ENCODE assay signal across 8 mouse cellular contexts in genomic region chr1:119420984-119421575, GRCm38 (mm10). TPM values are rescaled to one million over a fixed set of nuclear protein-coding genes. Genes with fewer than 3 reads are reported as not detected.
A peak's percentile ranks its signal among the peaks of the same experiment; 100 is the strongest.
DNase-seq lines count a peak whose midpoint lies in the region; ATAC-seq lines count a peak whose summit lies in the region.

No protein-coding gene starts in this region.

- peak overlapping the region; percentile 99 for H3K4me2 ChIP-seq in heart, embryonic 12.5 days
- peak overlapping the region; percentile 91 for H3K4me2 ChIP-seq in midbrain, embryonic 12.5 days (replicated peaks)

- no peak overlapping the region for H3K27ac ChIP-seq in heart, embryonic 12.5 days (ENCODE audit: poor library complexity, severe bottlenecking)
- H3K27ac ChIP-seq in midbrain, embryonic 12.5 days (replicated peaks), result no peak overlapping the region

- H3K27me3 ChIP-seq in heart, embryonic 12.5 days (replicated peaks), result peaks cover 97% of the 10 kb centered on the region
- H3K27me3 ChIP-seq in midbrain, embryonic 12.5 days, result peaks cover 93% of the 10 kb centered on the region

- ATAC-seq in heart, embryonic 12.5 days (ENCODE audit: insufficient number of reproducible peaks, low FRiP score), result peak; percentile 37; the same call in 1 of the 2 replicates
- ATAC-seq in midbrain, embryonic 12.5 days (ENCODE audit: low FRiP score, low read depth), result peak; percentile 48
- ATAC-seq in activated CD4-positive, CD25-positive, alpha-beta regulatory T cell, adult 4 months, result no peak

- H3K36me3 ChIP-seq in heart, embryonic 12.5 days, result no peaks in the 10 kb centered on the region
- H3K36me3 ChIP-seq in midbrain, embryonic 12.5 days, result no peaks in the 10 kb centered on the region

- 3% methylated on average over 73 of the region's 78 CpGs for WGBS in heart, embryonic 12.5 days
- under 1% methylated on average over 55 of the region's 78 CpGs for WGBS in midbrain, embryonic 12.5 days

- peaks cover 26% of the 10 kb centered on the region for H3K4me1 ChIP-seq in heart, embryonic 12.5 days (replicated peaks)
- H3K4me1 ChIP-seq in midbrain, embryonic 12.5 days, result peaks cover 42% of the 10 kb centered on the region

- H3K9me3 ChIP-seq in heart, embryonic 12.5 days (replicated peaks), result no peaks in the 10 kb centered on the region
- no peaks in the 10 kb centered on the region for H3K9me3 ChIP-seq in midbrain, embryonic 12.5 days

- peak; percentile 36 for DNase-seq in right cerebral cortex, postnatal 25 days
- no peak for DNase-seq in right cerebral cortex, adult 2 months (ENCODE audit: low spot score in 2 of 2)
- peak; percentile 65 for DNase-seq in embryo, embryonic 11 days
- peak; percentile 7 to 61 for DNase-seq in kidney, postnatal 36 days
- DNase-seq in left cerebral cortex, adult 9 months (ENCODE audit: low spot score in 2 of 2), result no peak

- H3K9ac ChIP-seq in heart, embryonic 12.5 days, result peak overlapping the region; percentile 70
- peak overlapping the region; percentile 59 for H3K9ac ChIP-seq in midbrain, embryonic 12.5 days (replicated peaks)

- H3K4me3 ChIP-seq in heart, embryonic 12.5 days, result peak overlapping the region; percentile 72
- H3K4me3 ChIP-seq in midbrain, embryonic 12.5 days, result peak overlapping the region; percentile 59

RNA-seq across cellular contexts. Expression of gene Inhbb, which starts 1.0 kb away (rescaled TPM):
- polyA plus RNA-seq in heart, embryonic 12.5 days (2016; fragmentation: Nextera tagmentation; extraction: Ambion mirVana), result 0.26 and 0.49 TPM in 2 replicates
- 0.78 and 1.1 TPM in 2 replicates for polyA plus RNA-seq in midbrain, embryonic 12.5 days (2016; fragmentation: Nextera tagmentation; extraction: Ambion mirVana)
- polyA plus RNA-seq in activated CD4-positive, CD25-positive, alpha-beta regulatory T cell, adult 4 months (2017; shearing (Covaris generic)), result not detected

Comparison
In these comparisons a context has a peak if more than half of its experiments do, and no peak if none do; other contexts are left out.
1. DNase-seq: peak in right cerebral cortex, postnatal 25 days (single experiment), embryo, embryonic 11 days (single experiment) and kidney, postnatal 36 days (2 of 2); none in right cerebral cortex, adult 2 months (0 of 2) and left cerebral cortex, adult 9 months (0 of 2).